Mouse (Mus musculus): ENCODE data around the gene Hoxd4. TPM values are rescaled to one million over a fixed set of nuclear protein-coding genes. Genes with fewer than 3 reads are reported as not detected.

Hoxd4 gene
- total RNA-seq (2021), result 1 to 10 TPM; 1.4 to 2.7 TPM
- long read RNA-seq, experiment 1, result 0 reads
- long read RNA-seq, experiment 2, result 0 reads

DNA sequence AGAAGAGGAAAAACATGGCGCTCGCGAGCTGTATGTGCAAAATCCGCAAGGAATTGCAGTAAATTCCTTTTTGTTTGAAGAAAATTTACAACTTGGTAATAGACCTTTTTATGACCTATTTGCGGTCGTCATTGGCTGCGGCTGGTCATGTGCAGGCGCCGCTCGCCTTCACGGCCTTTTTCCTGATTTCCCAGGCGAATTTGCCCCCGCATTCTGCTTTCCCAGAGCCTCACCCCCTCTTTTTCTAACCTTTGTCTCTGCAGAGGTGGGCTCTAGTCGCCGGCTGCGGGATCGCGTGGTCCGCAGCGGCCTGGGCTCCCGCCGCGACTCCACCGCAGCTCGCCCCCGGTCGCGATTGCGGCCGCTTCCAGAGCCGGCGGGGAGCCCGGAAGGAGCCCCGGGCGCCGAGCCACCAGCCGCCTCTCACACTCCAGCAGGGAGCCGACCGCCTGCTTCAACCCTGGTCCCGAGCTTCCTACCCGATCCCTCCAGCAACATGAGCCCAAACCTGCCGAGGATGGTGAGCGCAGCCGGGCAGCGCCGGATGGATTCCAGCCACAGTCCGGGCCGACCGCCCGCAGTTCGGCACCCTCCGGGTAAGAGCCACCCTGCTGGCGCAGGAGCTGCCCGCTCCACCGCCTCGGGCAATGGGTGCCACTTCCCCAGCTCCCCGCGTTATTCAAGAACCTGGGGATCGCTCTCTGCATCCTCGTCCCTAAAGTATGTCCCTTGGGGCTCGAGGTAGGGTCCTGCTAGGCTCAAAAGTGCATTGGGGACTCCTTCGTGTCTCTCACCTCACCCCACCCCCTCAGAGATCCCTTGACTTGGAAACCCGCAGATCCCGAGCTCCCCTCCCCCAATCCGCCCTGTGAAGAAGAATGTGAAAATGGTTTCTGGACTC is at the start of gene Hoxd4, which contains the start of gene Hoxd3:
TSS of gene Hoxd4 (plus strand) at position 209 of the 901 bp plus-strand sequence.
TSS of gene Hoxd3 (plus strand) at position 207 of the 901 bp plus-strand sequence.
- peak; percentile 64 for DNase-seq
- intact Hi-C loops (cut with DNase I; ENCODE audit: low total_unique reads), result loop anchor here (10.0 kb wide), 1 partner anchor 883 kb away; no protein-coding TSS in a partner anchor

DNA sequence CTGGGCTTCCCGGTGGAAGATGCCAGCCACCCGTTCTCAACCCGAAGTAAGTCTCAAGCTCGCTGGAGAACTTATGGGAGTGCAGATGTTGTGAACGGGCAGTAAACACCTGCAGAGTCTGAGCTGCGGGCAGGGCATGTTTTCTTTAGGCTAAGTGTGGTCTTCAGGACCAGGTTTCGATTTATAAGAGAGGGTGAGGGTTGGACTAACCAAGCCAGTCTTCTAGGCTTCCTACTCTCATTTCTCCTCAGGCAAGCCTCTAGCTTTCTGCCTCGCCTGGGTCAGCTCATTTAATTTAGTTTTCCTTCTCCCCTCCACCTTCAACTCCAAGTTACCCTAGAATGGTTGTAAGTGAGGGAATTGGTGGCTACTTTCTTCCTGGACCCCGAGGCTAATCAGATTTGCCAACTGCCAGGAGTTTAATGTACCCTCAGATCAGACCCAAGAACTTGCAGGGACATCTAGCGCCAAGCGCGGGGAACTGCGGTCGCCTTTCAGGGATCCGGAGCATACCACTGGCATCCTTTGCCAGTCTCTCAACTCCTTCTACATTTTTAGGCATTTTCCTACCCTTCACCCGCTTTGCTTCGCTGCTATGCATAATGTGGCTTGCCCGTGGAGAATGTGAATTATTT is 48.3 kb upstream of the Hoxd4 start:
- intact Hi-C loops (cut with DNase I; ENCODE audit: low total_unique reads), result no loop called here
- no peak for DNase-seq

DNA sequence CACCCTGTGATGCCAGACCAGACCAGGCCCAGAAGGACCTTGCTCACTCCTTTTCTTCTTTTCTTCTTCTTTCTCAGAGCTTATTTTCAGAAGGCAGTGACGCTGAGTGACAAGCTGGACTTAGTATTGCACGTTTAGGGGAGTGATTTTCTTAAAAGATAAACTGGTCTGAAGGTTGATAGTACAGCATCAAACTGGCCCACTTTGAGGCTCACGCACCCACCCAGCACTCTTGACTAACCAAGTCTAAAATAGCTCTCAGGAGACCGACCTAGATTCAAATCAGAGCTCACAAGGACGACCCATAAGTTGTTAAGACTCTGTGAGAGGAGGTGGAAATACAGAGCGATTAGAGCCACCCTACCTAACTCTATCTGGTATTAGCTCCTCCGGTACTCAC is 45.3 kb upstream of the Hoxd4 start:
- intact Hi-C loops (cut with DNase I; ENCODE audit: low total_unique reads), result no loop called here
- no peak for DNase-seq

DNA sequence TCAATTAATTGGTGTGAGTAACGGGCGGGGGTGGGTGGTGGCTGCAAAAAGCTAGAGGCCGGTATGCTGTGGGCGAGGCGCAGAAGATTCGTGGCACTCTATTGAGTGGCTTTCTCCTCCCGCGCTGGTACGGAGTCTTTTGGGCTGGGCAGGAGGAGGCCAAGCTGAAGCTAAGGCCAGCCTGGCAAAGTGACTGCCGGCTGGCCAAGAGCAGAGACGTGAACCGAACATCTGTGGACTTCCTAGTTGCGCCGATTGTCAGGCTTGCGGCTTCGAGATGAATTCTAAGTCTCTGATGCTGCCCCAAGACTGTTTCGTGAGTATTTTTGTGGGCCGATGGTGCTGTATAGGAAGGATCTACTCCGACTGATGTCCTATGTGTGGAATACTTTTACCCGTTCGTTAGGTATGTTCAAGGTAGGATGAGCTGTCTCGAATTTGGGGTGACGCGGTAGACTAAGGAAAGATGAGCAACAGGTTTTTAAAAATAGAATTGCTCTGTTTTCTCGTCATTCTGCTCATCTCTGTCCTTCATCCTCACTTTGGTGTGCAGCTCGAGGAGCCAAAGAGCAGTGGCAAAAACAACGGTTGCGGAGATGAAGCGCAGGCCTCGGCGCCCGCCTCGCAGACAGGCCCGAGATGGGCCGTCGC is 44.4 kb upstream of the Hoxd4 start:
- intact Hi-C loops (cut with DNase I; ENCODE audit: low total_unique reads), result no loop called here
- DNase-seq, result no peak

DNA sequence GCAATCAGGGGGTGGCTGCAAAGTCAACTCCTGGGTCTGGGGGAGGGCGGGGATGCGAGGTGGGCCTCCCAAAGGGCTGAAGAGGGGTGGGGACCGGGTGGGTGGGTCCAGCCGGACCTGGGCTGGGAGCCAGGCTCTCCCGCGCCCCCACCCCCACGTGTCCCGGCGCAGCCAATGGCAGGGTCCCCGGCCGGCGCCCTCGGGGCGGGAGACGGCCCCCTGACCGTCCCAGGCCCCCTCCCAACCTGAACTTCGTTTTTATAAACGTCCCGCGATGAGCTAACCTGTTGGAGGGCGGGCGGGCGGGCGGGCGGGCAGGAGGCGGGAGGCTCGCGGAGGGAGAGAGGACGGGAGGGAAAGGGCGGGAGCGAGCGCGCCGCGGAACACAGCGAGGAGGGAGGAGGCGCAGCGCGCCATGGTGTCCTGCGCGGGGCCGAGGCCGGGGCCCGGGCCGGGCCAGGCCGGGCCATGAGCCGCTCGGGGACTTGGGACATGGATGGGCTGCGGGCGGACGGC is 43.8 kb upstream of the Hoxd4 start, which contains the start of gene Hoxd13:
TSS of gene Hoxd13 (plus strand) at position 469 of the 516 bp plus-strand sequence.
- DNase-seq, result no peak
- intact Hi-C loops (cut with DNase I; ENCODE audit: low total_unique reads), result no loop called here

DNA sequence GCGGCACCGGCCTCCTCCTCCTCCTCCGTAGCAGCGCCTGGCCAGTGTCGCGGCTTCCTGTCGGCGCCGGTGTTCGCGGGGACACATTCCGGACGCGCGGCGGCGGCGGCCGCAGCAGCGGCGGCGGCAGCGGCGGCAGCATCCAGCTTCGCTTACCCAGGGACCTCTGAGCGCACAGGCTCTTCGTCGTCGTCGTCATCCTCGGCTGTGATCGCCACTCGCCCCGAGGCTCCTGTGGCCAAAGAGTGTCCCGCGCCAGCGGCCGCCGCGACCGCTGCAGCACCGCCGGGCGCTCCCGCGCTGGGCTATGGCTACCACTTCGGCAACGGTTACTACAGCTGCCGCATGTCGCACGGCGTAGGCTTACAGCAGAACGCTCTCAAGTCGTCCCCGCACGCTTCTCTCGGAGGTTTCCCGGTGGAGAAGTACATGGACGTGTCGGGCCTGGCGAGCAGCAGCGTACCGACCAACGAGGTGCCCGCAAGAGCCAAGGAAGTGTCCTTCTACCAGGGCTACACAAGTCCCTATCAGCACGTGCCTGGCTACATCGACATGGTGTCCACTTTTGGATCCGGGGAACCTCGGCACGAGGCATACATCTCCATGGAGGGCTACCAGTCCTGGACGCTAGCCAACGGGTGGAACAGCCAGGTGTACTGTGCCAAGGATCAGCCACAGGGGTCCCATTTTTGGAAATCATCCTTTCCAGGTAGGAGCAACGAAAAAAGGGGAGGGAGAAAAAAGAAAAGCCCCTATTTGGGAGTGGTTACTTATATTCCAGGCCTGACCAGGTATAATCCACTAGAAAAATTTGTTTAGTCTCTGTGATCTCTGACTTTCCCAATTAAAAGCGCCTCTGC is 43.1 kb upstream of the Hoxd4 start:
- intact Hi-C loops (cut with DNase I; ENCODE audit: low total_unique reads), result no loop called here
- DNase-seq, result no peak

DNA sequence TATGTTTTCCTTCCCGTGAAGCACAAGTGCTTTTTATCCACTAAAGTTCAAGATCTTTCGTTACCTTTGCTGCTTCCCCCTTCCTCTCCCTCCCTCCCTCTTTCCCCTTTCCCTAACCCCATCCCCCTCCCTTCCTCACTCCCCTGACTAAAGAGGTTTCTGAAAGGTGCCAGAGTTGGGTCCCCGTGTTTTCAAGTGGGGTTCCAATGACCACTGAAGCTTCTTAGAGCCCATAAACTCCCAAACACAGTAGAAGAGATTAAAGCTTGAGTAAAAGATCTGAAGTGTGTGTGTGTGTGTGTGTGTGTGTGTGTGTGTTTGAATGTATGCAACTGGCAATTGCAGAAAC is 42.5 kb upstream of the Hoxd4 start:
- DNase-seq, result no peak
- intact Hi-C loops (cut with DNase I; ENCODE audit: low total_unique reads), result no loop called here

DNA sequence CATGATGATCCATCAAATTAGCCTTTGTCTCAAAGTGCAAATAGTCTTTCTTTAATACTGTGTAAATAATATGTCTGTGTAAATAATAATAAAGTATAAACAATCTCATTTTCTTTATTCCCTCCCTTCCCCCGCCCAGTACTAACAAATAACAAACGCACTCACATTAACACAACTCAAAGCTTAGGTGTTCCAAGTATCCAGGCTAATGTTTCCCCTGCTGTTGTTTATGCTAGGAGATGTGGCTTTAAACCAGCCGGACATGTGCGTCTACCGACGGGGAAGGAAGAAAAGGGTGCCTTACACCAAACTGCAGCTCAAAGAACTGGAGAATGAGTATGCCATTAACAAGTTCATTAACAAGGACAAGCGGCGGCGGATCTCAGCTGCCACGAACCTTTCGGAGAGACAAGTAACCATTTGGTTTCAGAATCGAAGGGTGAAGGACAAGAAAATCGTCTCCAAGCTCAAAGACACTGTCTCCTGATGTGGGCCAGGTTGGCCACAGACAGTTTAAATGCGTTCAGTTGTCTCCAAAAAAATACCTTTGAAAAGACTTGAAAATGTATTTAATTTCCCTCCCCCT is 42.0 kb upstream of the Hoxd4 start:
- no peak for DNase-seq
- intact Hi-C loops (cut with DNase I; ENCODE audit: low total_unique reads), result loop anchor here (5.0 kb wide), 2 partner anchors 602 to 702 kb away; no protein-coding TSS in a partner anchor

DNA sequence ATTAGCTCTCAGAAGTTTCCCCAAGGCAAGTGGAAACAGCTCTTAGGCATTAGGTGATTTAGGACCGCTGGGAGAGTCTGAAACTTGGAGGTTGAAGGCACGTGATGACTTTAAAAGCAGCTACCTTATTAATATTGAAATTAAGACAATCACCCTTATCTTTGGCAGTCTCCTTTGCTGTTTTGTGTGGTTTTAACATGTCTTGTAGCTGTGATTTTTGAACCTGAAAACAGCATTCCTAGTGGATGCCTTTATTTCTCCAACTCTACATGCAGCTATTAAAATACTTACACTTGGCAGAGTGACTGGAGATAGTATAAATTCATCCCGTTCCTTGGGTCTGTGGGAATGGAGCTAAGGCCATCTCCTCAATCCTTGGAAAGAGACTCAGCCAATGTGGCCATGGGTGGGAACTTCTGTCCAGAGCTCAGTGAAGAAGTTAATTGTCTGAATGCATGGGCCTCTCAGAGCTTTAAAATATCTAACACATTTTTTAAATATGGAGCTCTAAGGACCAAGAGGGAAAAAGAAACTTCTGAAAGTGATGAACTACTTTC is 41.0 kb upstream of the Hoxd4 start:
- intact Hi-C loops (cut with DNase I; ENCODE audit: low total_unique reads), result loop anchor here (5.0 kb wide), 2 partner anchors 603 to 703 kb away; no protein-coding TSS in a partner anchor
- no peak for DNase-seq

DNA sequence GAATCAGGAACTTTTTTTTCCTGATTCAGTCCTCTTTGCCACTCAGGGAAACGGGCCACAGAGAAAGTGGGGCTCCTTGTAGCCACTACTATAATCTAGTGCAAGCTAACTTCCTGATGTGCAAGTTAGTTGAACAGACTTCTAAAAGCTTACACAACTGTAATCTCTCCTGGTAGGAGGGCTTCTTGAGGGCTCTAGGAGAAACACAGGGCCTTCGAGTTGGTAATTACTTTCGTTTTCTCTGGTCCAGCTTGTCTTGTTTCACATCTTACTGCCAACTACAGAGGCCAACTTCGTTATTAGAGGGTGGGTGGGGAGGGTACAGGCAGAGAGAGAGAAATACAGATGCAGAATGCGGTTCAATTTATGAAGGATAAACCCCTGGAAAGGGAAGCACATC is 39.9 kb upstream of the Hoxd4 start:
- intact Hi-C loops (cut with DNase I; ENCODE audit: low total_unique reads), result loop anchor here (5.0 kb wide), 2 partner anchors 605 to 705 kb away; no protein-coding TSS in a partner anchor
- no peak for DNase-seq

DNA sequence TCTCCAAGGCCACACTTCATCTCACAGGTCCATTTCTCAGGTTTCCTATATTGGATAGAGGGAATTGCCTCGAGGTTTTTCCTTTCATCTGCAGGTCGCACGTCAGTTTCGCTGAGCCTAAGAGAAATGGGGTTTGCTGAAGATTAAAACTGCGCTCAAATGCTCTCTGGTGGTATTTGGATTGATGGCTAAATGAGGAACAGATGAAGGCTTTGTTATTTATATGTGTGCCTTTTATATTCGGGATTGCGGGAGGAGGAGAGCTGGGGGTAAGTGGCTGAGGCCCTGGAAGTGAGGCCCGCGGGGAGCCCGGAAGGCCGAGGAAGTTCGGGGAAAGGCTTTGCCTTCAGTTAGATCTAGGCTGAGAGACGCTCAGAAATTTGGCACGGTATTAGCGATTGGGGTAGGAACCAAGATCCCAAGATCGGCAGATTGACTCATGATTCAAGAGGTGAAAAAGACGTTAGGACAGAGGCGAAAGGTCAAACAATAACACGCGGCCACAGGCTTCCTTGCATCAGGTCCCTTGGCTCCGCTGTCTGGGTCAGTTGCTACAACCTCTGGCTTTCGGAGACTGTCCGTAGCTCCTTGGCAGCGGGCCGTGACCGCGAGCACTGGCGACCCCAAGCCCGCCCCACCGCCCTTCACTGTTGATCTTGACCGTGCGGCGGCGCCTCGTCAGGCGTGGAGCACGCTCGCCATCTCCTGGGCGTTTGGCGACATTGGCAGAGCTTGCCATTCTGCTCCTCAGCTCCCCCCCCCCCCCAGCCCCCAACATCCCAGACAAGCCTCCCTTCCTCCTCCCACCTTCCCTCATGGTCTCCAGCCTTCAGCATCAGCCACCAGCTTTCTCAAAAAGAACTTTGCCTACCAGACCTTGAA is 39.0 kb upstream of the Hoxd4 start:
- no peak for DNase-seq
- intact Hi-C loops (cut with DNase I; ENCODE audit: low total_unique reads), result loop anchor here (5.0 kb wide), 2 partner anchors 605 to 705 kb away; no protein-coding TSS in a partner anchor

DNA sequence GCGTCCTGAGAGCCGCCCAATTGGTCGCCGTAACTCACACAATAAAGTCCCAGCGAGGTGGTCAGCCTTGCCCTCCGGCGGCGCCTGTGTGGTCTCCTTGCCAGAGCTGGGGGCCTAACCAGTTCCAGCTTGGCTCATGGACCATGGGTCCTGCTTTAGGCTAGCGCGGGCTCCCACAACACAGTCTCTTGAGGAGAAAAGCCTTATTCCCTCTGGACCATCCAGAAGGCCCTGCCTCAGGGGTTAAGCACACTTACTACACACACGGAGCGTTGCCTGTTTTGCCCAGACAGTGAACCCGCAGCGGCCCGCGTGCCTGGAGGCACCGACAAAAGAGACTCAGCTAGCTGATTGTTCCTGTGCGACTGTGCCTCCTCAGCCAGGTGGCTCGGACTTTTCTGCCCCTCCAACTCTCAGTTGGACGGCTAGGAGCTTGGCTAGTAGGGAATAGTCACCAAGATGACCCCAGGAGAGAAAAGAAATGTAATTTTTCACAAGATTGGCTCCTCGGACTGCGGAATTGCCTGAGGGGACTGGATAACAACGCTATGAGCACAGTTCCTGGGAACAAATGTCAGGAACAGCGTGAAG is 37.8 kb upstream of the Hoxd4 start:
- DNase-seq, result no peak
- intact Hi-C loops (cut with DNase I; ENCODE audit: low total_unique reads), result loop anchor here (5.0 kb wide), 2 partner anchors 607 to 707 kb away; no protein-coding TSS in a partner anchor

DNA sequence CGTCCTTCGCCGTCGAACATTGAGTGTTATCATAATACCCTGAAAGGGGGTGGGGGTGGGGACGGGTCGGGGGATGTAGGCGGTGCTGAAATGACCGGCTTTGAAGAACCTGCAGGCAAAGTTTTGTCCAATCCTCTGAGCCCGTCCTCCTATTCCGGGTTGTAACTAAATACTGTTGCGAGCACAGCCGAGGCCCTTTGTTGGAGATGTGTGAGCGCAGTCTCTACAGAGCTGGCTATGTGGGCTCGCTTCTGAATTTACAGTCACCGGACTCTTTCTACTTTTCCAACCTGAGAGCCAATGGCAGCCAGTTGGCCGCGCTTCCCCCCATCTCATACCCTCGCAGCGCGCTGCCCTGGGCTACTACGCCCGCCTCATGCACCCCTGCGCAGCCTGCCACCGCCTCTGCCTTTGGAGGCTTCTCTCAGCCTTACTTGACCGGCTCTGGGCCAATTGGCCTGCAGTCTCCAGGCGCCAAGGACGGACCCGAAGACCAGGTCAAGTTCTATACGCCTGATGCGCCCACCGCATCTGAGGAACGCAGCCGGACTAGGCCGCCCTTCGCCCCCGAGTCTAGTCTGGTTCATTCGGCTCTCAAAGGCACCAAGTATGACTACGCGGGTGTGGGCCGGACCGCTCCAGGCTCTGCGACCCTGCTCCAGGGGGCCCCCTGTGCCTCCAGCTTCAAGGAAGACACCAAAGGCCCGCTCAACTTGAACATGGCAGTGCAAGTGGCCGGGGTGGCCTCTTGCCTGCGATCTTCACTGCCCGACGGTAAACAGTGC is 36.7 kb upstream of the Hoxd4 start, which contains the start of gene Hoxd12:
TSS of gene Hoxd12 (plus strand) at position 133 of the 785 bp plus-strand sequence.
- no peak for DNase-seq
- intact Hi-C loops (cut with DNase I; ENCODE audit: low total_unique reads), result loop anchor here (5.0 kb wide), 2 partner anchors 608 to 708 kb away; no protein-coding TSS in a partner anchor

DNA sequence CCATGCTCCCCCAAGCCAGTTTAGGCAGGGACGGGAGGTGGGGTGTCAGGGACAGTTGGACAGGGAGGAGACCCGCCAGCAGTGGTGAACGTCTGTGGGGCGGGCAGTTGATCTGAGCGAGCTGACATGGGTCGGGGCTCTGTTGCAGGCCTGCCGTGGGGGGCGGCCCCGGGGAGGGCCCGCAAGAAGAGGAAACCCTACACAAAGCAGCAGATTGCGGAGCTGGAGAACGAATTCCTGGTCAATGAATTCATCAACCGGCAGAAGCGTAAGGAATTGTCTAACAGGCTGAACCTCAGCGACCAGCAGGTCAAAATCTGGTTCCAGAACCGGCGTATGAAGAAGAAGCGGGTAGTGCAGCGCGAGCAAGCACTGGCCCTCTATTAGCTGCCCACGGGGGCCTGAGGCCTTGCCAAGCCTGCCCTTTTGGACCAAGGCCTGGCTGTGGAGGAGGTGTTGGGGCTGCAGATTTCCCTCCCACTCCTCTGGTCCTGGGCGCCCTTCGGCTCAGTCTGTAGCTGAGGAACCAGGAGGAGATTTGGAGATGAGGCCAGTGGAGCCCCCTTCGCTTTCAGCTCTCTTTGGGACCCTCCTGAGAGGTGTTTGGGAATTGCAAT is 36.0 kb upstream of the Hoxd4 start:
- no peak for DNase-seq
- intact Hi-C loops (cut with DNase I; ENCODE audit: low total_unique reads), result no loop called here

DNA sequence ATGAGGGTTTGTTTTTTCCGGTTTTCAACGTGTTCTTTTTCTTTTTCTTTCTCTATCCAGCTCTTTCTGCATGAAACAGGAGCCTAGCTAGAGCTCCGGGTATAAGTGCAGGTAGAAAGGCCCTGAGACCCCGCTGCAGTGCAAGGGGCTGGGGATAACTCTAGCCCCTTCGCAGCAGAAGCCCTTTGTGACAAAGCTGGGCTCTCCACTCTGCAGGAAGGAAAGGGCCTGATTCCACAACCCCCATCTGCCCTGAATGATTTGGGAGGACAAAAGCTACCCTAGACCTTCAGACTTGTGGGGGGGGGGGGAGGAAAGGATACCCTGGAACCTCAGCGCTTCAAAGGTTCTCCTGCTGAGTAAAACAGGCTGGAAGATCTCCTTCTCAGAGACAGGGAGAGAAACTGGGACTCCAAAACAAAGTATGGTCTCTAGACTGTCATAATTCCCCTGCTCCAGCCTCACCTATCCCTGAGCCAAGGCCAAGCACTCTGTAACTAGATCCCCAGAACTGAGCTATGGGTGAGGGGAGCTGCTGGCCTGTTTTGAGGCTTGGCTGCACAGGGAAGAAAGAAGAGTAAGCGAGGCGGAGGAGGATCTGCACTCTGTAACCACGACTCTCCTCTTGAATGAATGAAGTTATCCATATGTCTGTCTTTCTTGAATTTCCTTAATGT is 35.2 kb upstream of the Hoxd4 start:
- no peak for DNase-seq

More for the DNA sequence above, 35.2 kb upstream of the Hoxd4 start:
- intact Hi-C loops (cut with DNase I; ENCODE audit: low total_unique reads), result no loop called here

Measured in gastrocnemius, postnatal 14 days (tissue).